Mouse (Mus musculus): ENCODE measurements around the gene Itch. TPM values are rescaled to one million over a fixed set of nuclear protein-coding genes. Genes with fewer than 3 reads are reported as not detected.

Itch gene
- 15.8 TPM for polyA plus RNA-seq (2014; fragmentation: Illumina TruSeq; extraction: RNeasy Lipid Tissue Mini Kit (QIAGEN cat#74804); ENCODE audit: insufficient read depth, low read depth, low replicate concordance)

DNA sequence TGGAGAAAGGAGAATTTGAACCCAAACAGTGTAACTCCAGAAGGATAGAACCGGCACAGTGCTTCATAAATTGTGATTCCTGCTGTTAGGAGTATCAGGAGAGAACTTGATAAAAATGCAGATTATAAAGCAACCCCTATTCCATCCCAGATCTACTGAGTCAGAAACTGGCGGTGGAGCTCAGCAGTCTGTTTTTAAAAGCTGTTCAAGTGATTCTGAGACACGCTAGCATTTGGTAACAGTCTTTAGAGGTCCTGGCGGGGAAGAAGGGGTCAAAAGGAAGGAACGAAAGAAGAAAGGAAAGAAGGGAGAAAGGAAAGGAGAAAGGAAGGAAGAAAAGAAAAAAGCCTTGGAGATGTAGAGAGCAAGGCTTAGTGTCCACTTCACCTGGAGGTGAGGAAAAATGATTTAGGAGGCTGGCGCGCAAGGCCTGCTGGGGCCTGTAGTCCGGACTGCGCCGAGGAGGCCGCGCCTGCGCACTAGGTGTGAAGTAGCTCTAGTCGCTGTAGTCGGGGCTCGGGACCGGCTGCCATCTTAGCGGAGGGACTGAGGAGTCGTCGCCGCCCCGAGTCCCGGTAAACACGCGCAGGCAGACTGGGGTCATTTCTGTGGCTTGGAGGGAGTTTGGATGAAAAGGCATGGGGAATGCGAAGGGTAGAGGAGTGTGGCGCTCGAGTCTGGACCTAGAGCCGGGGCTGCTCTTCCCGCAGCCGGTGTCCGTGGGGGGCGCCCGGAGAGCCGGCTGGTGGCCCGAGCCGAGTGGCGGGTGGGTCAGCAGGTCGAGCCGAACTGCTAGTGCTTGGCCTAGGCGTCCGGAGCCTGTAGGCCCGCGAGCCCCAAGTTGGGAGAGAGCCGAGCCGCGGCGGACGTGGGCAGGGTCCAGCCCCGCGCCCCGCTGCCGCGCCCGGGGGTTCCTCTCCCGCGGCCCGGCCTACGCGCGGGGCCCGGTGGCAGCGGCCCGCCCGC lies at the start of gene Itch:
Itch (plus strand) TSS at position 499 of the 966 bp plus-strand sequence.

DNA sequence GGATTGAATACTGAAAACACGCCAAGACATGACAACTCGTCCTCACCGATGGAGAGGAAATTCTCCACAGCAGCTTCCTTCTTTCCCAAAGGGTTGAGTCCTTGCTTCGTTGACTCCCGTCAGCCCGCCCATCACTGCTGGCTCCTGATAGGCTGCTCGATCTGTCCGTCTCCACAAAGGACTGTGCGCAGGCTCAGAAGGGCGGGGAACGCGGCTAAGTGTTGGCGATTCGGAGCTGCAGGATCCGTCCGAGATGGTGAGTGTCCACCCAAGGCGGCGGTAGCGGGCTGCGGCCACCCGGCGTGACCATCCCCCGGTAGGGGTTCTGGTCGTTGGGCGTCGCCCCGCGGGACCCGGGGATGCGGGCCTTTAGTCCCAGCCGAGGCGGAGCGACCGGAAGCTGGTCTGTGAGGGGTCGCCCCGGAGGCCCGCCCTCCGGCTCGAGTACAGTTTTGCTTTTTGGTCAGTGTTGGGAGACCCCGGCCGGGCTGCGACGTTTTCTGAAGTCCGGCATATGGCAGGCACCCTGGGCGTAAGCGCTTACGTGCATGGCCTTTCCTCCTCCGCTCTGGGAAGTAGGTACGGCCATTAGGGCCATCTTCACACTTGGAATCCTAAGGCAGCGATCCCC lies 103.2 kb downstream of the Itch start, which contains the start of gene Dynlrb1:
Dynlrb1 (plus strand) TSS at position 172 of the 631 bp plus-strand sequence.

GRCm38 (mm10) chr2:155276195-155276594 lies 142.9 kb downstream of the Itch start, which contains the start of gene Map1lc3a:
Map1lc3a (plus strand) TSS chr2:155276297.

Other genes with a start within 250 kb of the Itch start
- gene Eif2s2, start 240.6 kb upstream of the Itch start, polyA plus RNA-seq (2014; fragmentation: Illumina TruSeq; extraction: RNeasy Lipid Tissue Mini Kit (QIAGEN cat#74804); ENCODE audit: insufficient read depth, low read depth, low replicate concordance), result 48.7 TPM
- 0.07 TPM for gene Gm14226, start 115.2 kb upstream of the Itch start, polyA plus RNA-seq (2014; fragmentation: Illumina TruSeq; extraction: RNeasy Lipid Tissue Mini Kit (QIAGEN cat#74804); ENCODE audit: insufficient read depth, low read depth, low replicate concordance)
- gene Ahcy, start 59.0 kb upstream of the Itch start, polyA plus RNA-seq (2014; fragmentation: Illumina TruSeq; extraction: RNeasy Lipid Tissue Mini Kit (QIAGEN cat#74804); ENCODE audit: insufficient read depth, low read depth, low replicate concordance), result 20.8 TPM
- gene Dynlrb1, start 103.0 kb downstream of the Itch start, polyA plus RNA-seq (2014; fragmentation: Illumina TruSeq; extraction: RNeasy Lipid Tissue Mini Kit (QIAGEN cat#74804); ENCODE audit: insufficient read depth, low read depth, low replicate concordance), result 257 TPM
- gene Map1lc3a, start 142.8 kb downstream of the Itch start, polyA plus RNA-seq (2014; fragmentation: Illumina TruSeq; extraction: RNeasy Lipid Tissue Mini Kit (QIAGEN cat#74804); ENCODE audit: insufficient read depth, low read depth, low replicate concordance), result 275 TPM
- 25.2 TPM for gene Pigu, start 223.9 kb downstream of the Itch start, polyA plus RNA-seq (2014; fragmentation: Illumina TruSeq; extraction: RNeasy Lipid Tissue Mini Kit (QIAGEN cat#74804); ENCODE audit: insufficient read depth, low read depth, low replicate concordance)
- 58.4 TPM for gene Trp53inp2, start 247.6 kb downstream of the Itch start, polyA plus RNA-seq (2014; fragmentation: Illumina TruSeq; extraction: RNeasy Lipid Tissue Mini Kit (QIAGEN cat#74804); ENCODE audit: insufficient read depth, low read depth, low replicate concordance)

Data from lung, adult 10 weeks (tissue).